Mouse (Mus musculus) olfactory bulb, adult 2 months (tissue): Measurements from ENCODE around the gene Csrp2.

Experiments
- CTCF ChIP-seq: fragments of 200-500 bp; IDR thresholded peaks from 2 replicates; pipeline ENCODE4 v1.5.1; 2012; ENCODE audit warnings: low read depth, mild to moderate bottlenecking, low read length, moderate library complexity; ENCODE audit not compliant: insufficient read depth
- POLR2A ChIP-seq: fragments of 200-500 bp; IDR thresholded peaks from 2 replicates; pipeline ENCODE4 v1.6.1; 2012; ENCODE audit warnings: mild to moderate bottlenecking, low read depth, low read length, moderate library complexity; ENCODE audit not compliant: insufficient read depth

- TF ChIP-seq CTCF (no peak), POLR2A (no peak)
Observed at GRCm38 (mm10) chr10:110876956-110877355, 42.6 kb upstream of the Csrp2 start.
